Mouse (Mus musculus): ENCODE results near the gene 4932438H23Rik.

- TF ChIP-seq CTCF (IDR thresholded peaks at IDR 0.05; ENCODE audit: extremely low read depth, insufficient read depth, insufficient read length, insufficient replicate concordance) (no peak), POLR2A (IDR thresholded peaks at IDR 0.05; ENCODE audit: low read depth, low read length) (no peak)
Observed at GRCm38 (mm10) chr16:91103386-91103785, 8.5 kb upstream of the 4932438H23Rik start.
